Mouse (Mus musculus): Measurements from ENCODE around the gene Ttc5. TPM values are rescaled to one million over a fixed set of nuclear protein-coding genes. Genes with fewer than 3 reads are reported as not detected.
A peak's percentile ranks its signal among the peaks of the same experiment; 100 is the strongest.
"Not testable (repeated sequence)": the region's sequence is repeated elsewhere in the genome, so short reads cannot be mapped to it uniquely, and the experiment has no call there.

The Ttc5 gene
- 95.2 and 96.7 TPM in 2 replicates for polyA plus RNA-seq (2016; fragmentation: Nextera tagmentation; extraction: Ambion mirVana)

DNA sequence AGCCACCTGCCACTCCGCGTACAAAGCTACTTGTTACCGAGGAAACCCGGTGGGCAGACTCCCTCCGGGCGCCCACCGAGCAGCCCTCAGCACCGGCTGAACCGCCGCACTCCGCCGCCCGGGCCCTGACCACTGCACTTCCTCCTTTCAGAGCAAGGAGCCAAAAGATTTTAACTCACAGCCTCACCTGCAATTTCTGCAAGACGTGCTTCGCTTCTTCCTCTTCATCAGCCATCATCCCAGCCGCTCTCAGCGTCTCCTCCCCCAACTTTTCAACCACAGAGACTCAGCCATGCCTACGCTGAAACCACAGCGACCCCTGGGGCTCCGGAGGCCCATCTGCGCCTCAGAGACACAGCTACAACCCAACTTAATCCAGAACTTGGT is at the start of gene Ttc5:
Gene Ttc5, minus strand, starts transcription at position 269 of the 387 bp plus-strand sequence.
- H3K9ac ChIP-seq: peak within 1 kb of the TSS; percentile 78
- H3K27ac ChIP-seq: no peak within 1 kb of the TSS
- peaks cover 5% of the 10 kb centered on the region; the same call in 1 of the 2 replicates for H3K4me1 ChIP-seq
- no peaks in the 10 kb centered on the region for H3K27me3 ChIP-seq
- peak within 1 kb of the TSS; percentile 53 for H3K4me2 ChIP-seq (replicated peaks)
- peak; percentile 75 for ATAC-seq (ENCODE audit: insufficient number of reproducible peaks, insufficient read depth, low FRiP score, low TSS enrichment)
- peak within 1 kb of the TSS; percentile 77 for H3K4me3 ChIP-seq
- H3K9me3 ChIP-seq: no peaks in the 10 kb centered on the region
- WGBS: under 1% methylated on average over 21 of the region's 21 CpGs
- H3K36me3 ChIP-seq: peaks cover 15% of the 10 kb centered on the region

DNA sequence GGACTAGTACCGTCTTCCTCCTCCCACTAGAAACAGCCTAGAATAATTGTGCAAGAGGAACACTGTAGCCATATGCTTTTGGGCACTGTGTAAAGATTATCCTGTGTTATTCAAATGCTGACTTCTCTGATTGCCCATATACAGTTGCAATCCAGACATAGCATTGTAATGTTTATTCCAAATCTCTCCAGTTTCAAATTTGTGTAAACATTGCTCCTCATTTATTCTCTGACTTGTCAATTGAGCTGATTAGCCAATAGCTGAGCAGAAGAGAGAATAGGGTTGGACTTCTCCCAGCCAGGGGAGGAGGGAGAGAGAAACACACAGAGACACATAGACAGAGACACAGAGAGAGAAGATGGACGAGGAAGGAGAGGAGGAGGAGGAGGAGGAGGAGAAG is 49.1 kb upstream of the Ttc5 start:
- Histone ChIP-seq H3K27me3 (no peaks in the 10 kb centered on the region), H3K4me1 (no peaks in the 10 kb centered on the region), H3K9ac (no peak overlapping the region), H3K4me2 (replicated peaks) (no peak overlapping the region), H3K9me3 (no peaks in the 10 kb centered on the region), H3K4me3 (no peak overlapping the region), H3K36me3 (no peaks in the 10 kb centered on the region), H3K27ac (0 out of 2 replicates have a peak overlapping the region, but pooled peaks have one; percentile 5)
- no peak for ATAC-seq (ENCODE audit: insufficient number of reproducible peaks, insufficient read depth, low FRiP score, low TSS enrichment)
- 41% methylated on average over 2 of the region's 2 CpGs for WGBS

DNA sequence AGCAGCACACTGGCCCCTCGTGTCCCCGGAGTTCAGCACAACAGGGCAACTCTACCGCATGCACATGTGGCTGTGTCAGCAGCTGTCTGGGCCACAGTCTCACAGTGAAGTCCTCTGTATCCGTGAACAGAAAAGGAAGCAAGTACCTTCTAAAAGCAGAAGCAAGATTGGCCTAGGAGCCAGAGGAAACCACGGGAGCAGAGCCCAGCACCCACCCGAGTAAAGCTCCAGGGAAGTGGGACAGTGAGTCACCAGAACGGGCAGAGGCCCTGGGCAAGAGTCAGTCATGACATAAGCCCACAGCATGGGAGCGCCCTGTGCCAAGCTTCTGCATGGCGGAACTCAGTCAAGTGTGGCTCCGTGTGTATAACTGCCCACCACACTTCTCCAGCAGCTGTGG is 48.6 kb upstream of the Ttc5 start:
- Histone ChIP-seq H3K4me2 (replicated peaks) (no peak overlapping the region), H3K4me1 (no peaks in the 10 kb centered on the region), H3K27me3 (no peaks in the 10 kb centered on the region), H3K27ac (peak overlapping the region; percentile 5; the same call in 1 of the 2 replicates), H3K9me3 (no peaks in the 10 kb centered on the region), H3K36me3 (no peaks in the 10 kb centered on the region), H3K9ac (no peak overlapping the region), H3K4me3 (no peak overlapping the region)
- ATAC-seq (ENCODE audit: insufficient number of reproducible peaks, insufficient read depth, low FRiP score, low TSS enrichment): no peak
- WGBS: 88% methylated on average over 10 of the region's 10 CpGs

DNA sequence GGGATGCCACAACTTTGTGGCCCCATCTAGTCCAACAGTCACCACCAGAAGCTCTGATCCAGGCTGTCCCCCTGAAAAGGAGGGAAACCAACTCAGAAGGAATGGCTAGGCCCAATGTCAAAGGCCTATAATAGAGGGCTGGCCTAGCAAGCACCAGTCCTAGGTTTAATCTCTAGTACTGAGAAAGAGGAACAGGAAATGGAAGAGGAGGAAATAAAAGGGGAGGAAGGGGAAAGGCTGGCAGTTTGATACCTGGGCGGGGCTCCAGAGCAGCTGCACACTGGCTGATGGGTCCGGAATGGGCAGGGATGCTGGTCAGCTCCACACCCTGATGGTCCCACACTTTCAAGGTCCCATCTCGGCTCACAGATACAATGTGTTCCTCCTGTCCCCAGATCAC is 44.6 kb upstream of the Ttc5 start:
- no peaks in the 10 kb centered on the region for H3K27me3 ChIP-seq
- no peak overlapping the region for H3K4me3 ChIP-seq
- H3K9ac ChIP-seq: no peak overlapping the region
- no peaks in the 10 kb centered on the region for H3K36me3 ChIP-seq
- H3K4me1 ChIP-seq: no peaks in the 10 kb centered on the region
- H3K9me3 ChIP-seq: no peaks in the 10 kb centered on the region
- 63% methylated on average over 3 of the region's 3 CpGs for WGBS
- no peak overlapping the region for H3K27ac ChIP-seq
- no peak overlapping the region for H3K4me2 ChIP-seq (replicated peaks)
- no peak for ATAC-seq (ENCODE audit: insufficient number of reproducible peaks, insufficient read depth, low FRiP score, low TSS enrichment)

DNA sequence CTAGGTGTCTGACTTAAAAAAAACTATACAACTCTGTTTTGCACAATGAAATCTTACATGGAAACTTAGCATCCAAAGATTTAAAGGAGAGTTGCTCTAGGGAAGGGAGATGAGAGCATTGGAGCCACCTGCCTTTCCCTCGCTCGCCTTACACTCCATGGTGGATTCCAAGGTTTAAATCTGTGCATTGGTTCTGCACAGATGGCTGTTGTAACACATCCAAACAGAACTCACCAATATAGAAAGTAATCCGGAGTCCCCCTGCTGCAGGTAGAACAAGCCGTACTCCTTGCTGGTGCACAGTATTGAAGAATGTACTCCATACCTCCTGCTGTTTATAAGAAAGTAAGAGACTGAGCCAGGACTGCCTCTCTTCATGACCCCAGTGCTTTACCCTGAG is 41.3 kb upstream of the Ttc5 start:
- H3K36me3 ChIP-seq: peaks cover 24% of the 10 kb centered on the region
- ATAC-seq (ENCODE audit: insufficient number of reproducible peaks, insufficient read depth, low FRiP score, low TSS enrichment): no peak
- no peak overlapping the region for H3K4me2 ChIP-seq (replicated peaks)
- WGBS: 91% methylated on average over 4 of the region's 4 CpGs
- H3K4me3 ChIP-seq: no peak overlapping the region
- no peaks in the 10 kb centered on the region for H3K9me3 ChIP-seq
- no peak overlapping the region for H3K27ac ChIP-seq
- H3K27me3 ChIP-seq: no peaks in the 10 kb centered on the region
- no peaks in the 10 kb centered on the region for H3K4me1 ChIP-seq
- H3K9ac ChIP-seq: no peak overlapping the region

DNA sequence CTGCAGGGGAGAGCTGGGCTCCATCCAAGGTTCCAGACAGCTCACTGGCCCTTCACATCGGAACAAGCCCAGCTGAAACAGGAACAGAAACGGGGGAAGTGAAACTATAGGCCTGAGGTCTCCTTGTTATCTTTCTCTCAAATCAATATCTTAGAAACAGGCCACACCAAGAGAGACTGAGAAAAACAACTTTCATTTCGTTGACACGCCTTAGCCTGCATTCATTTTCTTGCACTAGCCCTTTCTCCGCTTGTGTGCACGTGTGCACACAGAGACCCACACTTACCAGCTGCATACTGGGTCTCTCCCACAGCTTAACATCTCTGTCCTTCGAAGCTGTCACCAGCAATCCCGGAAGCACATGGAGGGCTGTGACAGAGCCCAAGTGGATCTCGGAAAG is 38.9 kb upstream of the Ttc5 start:
- Histone ChIP-seq H3K27me3 (no peaks in the 10 kb centered on the region), H3K4me3 (no peak overlapping the region), H3K36me3 (peaks cover 47% of the 10 kb centered on the region), H3K4me2 (replicated peaks) (no peak overlapping the region), H3K9ac (no peak overlapping the region), H3K4me1 (no peaks in the 10 kb centered on the region), H3K9me3 (no peaks in the 10 kb centered on the region), H3K27ac (no peak overlapping the region)
- 86% methylated on average over 9 of the region's 9 CpGs for WGBS
- ATAC-seq (ENCODE audit: insufficient number of reproducible peaks, insufficient read depth, low FRiP score, low TSS enrichment): no peak

DNA sequence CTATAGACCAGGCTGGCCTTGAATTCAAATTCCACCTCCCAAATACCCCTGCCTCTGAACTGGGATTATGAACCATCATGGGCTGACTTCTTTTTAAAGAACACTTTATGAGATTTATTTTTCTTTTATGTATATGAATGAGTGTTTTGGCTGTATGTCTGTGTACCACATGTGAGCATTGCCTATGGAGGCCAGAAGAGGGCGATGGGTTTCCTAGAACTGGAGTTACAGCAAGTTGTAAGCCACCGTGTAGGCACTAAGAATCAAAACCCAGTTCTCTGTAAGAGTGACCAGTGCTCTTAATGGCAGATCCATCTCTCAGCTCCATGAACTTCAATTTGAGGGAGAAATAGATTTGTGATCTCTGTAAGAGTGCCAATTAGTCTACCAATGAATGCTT is 37.9 kb upstream of the Ttc5 start:
- no peaks in the 10 kb centered on the region for H3K27me3 ChIP-seq
- H3K36me3 ChIP-seq: peaks cover 53% of the 10 kb centered on the region
- 75% methylated on average over 2 of the region's 2 CpGs for WGBS

DNA sequence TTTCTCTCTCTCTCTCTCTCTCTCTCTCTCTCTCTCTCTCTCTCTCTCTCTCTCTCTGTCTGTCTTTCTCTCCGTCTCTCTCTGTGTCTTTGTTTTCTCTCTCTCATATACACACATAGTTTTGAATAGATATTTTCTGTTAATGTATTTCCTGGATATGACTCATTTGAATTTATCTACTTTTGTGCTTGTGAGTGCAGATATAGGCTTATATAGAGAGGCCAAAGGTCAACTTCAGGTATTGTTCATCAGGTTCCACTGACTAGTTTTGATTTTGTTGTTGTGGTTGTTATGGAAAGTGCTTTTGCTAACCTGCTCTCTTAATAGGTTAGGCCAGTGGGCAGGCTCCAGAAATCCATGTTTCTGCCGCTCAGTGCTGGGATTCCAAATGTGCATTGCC is 27.7 kb upstream of the Ttc5 start:
- no peak overlapping the region for H3K4me3 ChIP-seq
- ATAC-seq (ENCODE audit: insufficient number of reproducible peaks, insufficient read depth, low FRiP score, low TSS enrichment): no peak
- no peak overlapping the region for H3K4me2 ChIP-seq (replicated peaks)
- WGBS: 92% methylated on average over 2 of the region's 2 CpGs
- H3K36me3 ChIP-seq: peaks cover 70% of the 10 kb centered on the region
- no peaks in the 10 kb centered on the region for H3K27me3 ChIP-seq
- H3K9me3 ChIP-seq: no peaks in the 10 kb centered on the region
- H3K27ac ChIP-seq: no peak overlapping the region
- no peaks in the 10 kb centered on the region; the same call in 1 of the 2 replicates for H3K4me1 ChIP-seq
- H3K9ac ChIP-seq: no peak overlapping the region

More for the DNA sequence above, 37.9 kb upstream of the Ttc5 start:
- no peak for ATAC-seq (ENCODE audit: insufficient number of reproducible peaks, insufficient read depth, low FRiP score, low TSS enrichment)
- Histone ChIP-seq H3K4me1 (no peaks in the 10 kb centered on the region), H3K27ac (no peak overlapping the region), H3K4me2 (replicated peaks) (no peak overlapping the region), H3K4me3 (no peak overlapping the region), H3K9me3 (no peaks in the 10 kb centered on the region), H3K9ac (no peak overlapping the region)

DNA sequence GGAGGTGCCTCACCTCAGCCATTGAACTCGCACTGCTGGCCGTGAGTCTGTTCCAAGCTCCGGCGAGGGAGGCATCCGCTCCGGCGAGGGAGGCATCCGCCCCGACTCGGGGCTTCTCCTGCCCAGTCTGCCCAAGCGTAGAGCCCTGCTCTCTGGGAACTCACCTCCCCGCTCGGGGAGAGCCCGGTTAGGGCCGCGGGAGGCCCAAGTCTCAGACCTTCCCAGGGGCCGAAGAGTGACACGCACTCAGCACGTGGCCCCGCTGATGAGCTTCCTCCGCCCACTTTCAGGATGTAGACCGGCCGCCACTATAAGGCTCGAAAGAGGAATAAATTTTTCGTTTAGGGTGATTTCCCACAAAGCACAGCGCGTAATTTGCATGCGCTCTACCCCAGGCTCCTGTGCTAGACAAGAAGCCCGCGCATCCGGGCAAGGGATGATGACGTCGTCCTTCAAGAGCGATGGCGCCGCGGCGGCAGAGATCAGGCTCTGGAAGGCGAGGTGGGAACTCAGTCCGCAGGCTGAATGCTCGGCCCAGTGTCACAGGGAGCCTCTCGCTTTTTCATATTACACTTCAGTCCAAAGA is 22.3 kb upstream of the Ttc5 start, which contains the start of the genes Ccnb1ip1 and Parp2:
Gene Ccnb1ip1, minus strand, starts transcription at position 246 of the 586 bp plus-strand sequence.
Gene Parp2, plus strand, starts transcription at position 355 of the 586 bp plus-strand sequence.
- ATAC-seq (ENCODE audit: insufficient number of reproducible peaks, insufficient read depth, low FRiP score, low TSS enrichment): peak; percentile 99
- peak within 1 kb of the TSS; percentile 51 for H3K4me2 ChIP-seq (replicated peaks)
- H3K4me3 ChIP-seq: peak within 1 kb of the TSS; percentile 53
- H3K4me1 ChIP-seq: no peaks in the 10 kb centered on the region; the same call in 1 of the 2 replicates
- peak within 1 kb of the TSS; percentile 65 for H3K9ac ChIP-seq
- peaks cover 24% of the 10 kb centered on the region; the same call in 1 of the 2 replicates for H3K36me3 ChIP-seq
- WGBS: under 1% methylated on average over 42 of the region's 42 CpGs
- H3K27ac ChIP-seq: peak within 1 kb of the TSS; percentile 90
- no peaks in the 10 kb centered on the region for H3K27me3 ChIP-seq
- H3K9me3 ChIP-seq: no peaks in the 10 kb centered on the region

DNA sequence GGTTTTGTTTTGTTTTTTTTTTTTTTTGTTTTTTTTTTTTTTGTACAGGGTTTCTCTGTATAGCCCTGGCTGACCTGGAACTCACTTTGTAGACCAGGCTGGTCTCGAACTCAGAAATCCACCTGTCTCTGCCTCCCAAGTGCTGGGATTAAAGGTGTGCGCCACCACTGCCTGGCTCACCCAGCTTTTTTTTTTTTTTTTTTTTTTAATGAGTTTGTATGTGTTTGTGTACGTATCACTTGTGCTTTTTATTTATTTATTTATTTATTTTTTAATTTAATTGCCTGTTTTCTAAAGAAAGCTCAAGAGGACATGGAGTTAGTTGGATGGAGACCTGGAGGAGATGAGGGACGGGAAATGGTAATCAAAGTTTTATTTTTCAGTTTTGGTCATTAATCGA is 21.1 kb upstream of the Ttc5 start:
- 84% methylated on average over 5 of the region's 5 CpGs for WGBS
- H3K4me1 ChIP-seq; H3K9me3 ChIP-seq; H3K27me3 ChIP-seq; ATAC-seq (ENCODE audit: insufficient number of reproducible peaks, insufficient read depth, low FRiP score, low TSS enrichment); H3K4me3 ChIP-seq; H3K27ac ChIP-seq; H3K9ac ChIP-seq: not testable (repeated sequence)
- Histone ChIP-seq H3K4me2 (replicated peaks) (peak overlapping the region; percentile 51), H3K36me3 (peaks cover 13% of the 10 kb centered on the region; the same call in 1 of the 2 replicates)

DNA sequence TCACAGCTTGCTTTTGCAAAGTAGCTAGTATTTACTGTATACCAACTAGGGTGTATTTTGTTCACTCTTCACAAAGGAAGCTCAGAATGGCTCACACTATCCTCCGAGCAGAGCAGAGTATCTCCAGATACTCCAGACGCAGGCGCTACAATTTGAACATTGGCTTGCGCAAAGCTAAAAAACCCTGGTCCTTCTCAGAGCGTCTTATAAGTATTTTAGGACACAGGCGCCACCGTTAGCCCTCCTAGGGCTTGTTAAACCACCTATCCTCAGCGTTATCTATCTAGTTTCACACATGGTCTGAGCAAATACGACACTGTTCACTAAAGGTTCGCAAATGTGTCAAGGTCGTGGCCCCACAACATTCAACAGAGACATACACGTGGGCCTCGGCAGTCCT is 19.4 kb upstream of the Ttc5 start:
- Histone ChIP-seq H3K4me2 (replicated peaks) (no peak overlapping the region), H3K27me3 (no peaks in the 10 kb centered on the region), H3K27ac (no peak overlapping the region), H3K4me3 (no peak overlapping the region), H3K4me1 (no peaks in the 10 kb centered on the region; the same call in 1 of the 2 replicates), H3K9me3 (no peaks in the 10 kb centered on the region), H3K36me3 (no peaks in the 10 kb centered on the region), H3K9ac (no peak overlapping the region)
- WGBS: 71% methylated on average over 13 of the region's 13 CpGs
- ATAC-seq (ENCODE audit: insufficient number of reproducible peaks, insufficient read depth, low FRiP score, low TSS enrichment): no peak

DNA sequence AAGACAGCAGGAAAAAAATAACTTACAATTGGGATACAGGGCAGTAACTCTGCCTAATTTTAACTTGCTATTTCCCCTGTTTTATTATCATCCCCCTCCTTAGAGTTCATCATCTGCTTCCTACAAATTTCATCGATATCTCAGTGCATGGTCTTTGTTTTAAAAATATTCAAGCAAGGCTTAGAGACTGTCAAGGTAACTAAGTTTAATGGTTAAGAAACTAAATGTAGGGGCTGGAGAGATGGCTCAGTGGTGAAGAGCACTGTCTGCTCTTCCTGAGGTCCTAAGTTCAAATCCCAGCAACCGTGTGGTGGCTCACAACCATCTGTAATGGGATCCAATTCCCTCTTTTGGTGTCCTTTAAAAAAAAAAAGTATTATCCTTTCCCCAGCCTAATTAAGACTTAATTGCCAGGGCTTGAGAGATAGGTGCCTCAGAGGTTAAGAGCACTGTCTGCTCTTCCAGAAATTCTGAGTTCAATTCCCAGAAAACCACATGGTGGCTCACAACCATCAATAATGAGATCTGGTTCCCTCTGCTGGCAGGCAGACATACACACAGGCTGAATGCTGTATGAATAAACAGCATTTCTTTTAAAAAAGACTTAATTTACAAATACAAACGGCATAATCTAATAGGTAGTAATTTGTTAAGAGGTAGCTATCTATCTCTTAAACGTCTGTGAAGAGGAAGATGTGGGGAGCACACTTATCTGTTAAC is 17.7 kb upstream of the Ttc5 start:
- Histone ChIP-seq H3K27ac (no peak overlapping the region), H3K36me3 (no peaks in the 10 kb centered on the region), H3K9ac (no peak overlapping the region), H3K4me2 (replicated peaks) (no peak overlapping the region), H3K4me3 (no peak overlapping the region), H3K9me3 (no peaks in the 10 kb centered on the region), H3K27me3 (no peaks in the 10 kb centered on the region), H3K4me1 (no peaks in the 10 kb centered on the region)
- ATAC-seq (ENCODE audit: insufficient number of reproducible peaks, insufficient read depth, low FRiP score, low TSS enrichment): no peak
- WGBS: 60% methylated on average over 4 of the region's 4 CpGs
